Mouse (Mus musculus) stomach, embryonic 15.5 days (tissue): ENCODE results near the gene Prkn. TPM values are rescaled to one million over a fixed set of nuclear protein-coding genes. Genes with fewer than 3 reads are reported as not detected.
"Not testable (repeated sequence)": the region's sequence is repeated elsewhere in the genome, so short reads cannot be mapped to it uniquely, and the experiment has no call there.

Experiments
- ATAC-seq: fragments of 200-750 bp; cut with Nextera tagmentation; 2 replicates; pipeline ENCODE4 v1.8.0; 2017; ENCODE audit warnings: low read depth, moderate number of reproducible peaks, moderate TSS enrichment; ENCODE audit not compliant: insufficient read depth, low FRiP score
- H3K27ac ChIP-seq: fragments of 300-500 bp; sonication (generic); 2 replicates; pipeline ENCODE4 v1.5.1; 2015; ENCODE audit warnings: mild to moderate bottlenecking, inconsistent platforms
- H3K27me3 ChIP-seq: fragments of 300-500 bp; sonication (generic); replicated peaks from 2 replicates; pipeline ENCODE4 v1.6.1; 2015; ENCODE audit warnings: inconsistent platforms
- H3K36me3 ChIP-seq: fragments of 300-500 bp; sonication (generic); 2 replicates; pipeline ENCODE4 v1.6.1; 2015; ENCODE audit warnings: inconsistent platforms
- H3K4me1 ChIP-seq: fragments of 300-500 bp; sonication (generic); 2 replicates; pipeline ENCODE4 v1.6.1; 2015; ENCODE audit warnings: inconsistent platforms
- H3K4me2 ChIP-seq: fragments of 300-500 bp; sonication (generic); 2 replicates; pipeline ENCODE4 v1.6.1; 2015; ENCODE audit warnings: mild to moderate bottlenecking, inconsistent platforms
- H3K4me3 ChIP-seq: fragments of 300-500 bp; sonication (generic); replicated peaks from 2 replicates; pipeline ENCODE4 v1.5.1; 2015; ENCODE audit warnings: inconsistent platforms
- H3K9ac ChIP-seq: fragments of 300-500 bp; sonication (generic); 2 replicates; pipeline ENCODE4 v1.6.1; 2015; ENCODE audit warnings: inconsistent platforms
- H3K9me3 ChIP-seq: fragments of 300-500 bp; sonication (generic); 2 replicates; pipeline ENCODE4 v1.6.1; 2016; ENCODE audit warnings: inconsistent platforms
- WGBS: fragments of 180-500 bp; shearing (Covaris S2); methylation state at CpG from one replicate; pipeline ENCODE4 v1.1.7; 2015; 5-methylcytosine and 5-hydroxymethylcytosine counted together
- polyA plus RNA-seq: library from polyadenylated mRNA; unstranded; fragments of >200 nt; fragmentation: Nextera tagmentation; extraction: Ambion mirVana; gene quantifications from 2 replicates; pipeline ENCODE4 v1.2.1, GENCODE M21; 2015

Gene Prkn
- polyA plus RNA-seq, 1 experiment from 2014 or later: 2.0 TPM

DNA sequence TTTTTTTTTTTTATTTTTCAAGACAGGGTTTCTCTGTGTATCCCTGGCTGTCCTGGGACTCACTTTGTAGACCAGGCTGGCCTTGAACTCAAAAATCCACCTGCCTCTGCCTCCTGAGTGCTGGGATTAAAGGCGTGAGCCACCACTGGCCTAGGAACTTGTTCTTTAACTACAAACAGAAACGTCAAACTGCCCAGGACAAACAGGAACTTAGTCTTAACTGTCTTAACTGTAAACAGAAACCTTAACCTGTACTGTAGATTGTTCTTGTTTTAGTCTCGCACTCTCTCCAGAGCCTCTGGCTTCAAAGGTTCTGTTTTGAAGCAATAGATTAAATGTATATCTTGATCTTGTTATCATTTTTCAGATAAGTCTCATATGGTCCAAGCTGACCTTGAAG lies 1154.6 kb downstream of the Prkn start:
- not testable (repeated sequence) for H3K9ac ChIP-seq, H3K36me3 ChIP-seq, H3K27me3 ChIP-seq, H3K27ac ChIP-seq, H3K4me1 ChIP-seq, H3K4me3 ChIP-seq, ATAC-seq, H3K9me3 ChIP-seq, H3K4me2 ChIP-seq
- 52% methylated on average over 3 of the region's 3 CpGs for WGBS

GRCm38 (mm10) chr17:11995522-11995921 lies 1155.3 kb downstream of the Prkn start:
- Histone ChIP-seq H3K27ac (no peak overlapping the region), H3K9me3 (no peaks in the 10 kb centered on the region), H3K4me1 (no peaks in the 10 kb centered on the region), H3K9ac (no peak overlapping the region), H3K36me3 (no peaks in the 10 kb centered on the region), H3K4me3 (no peak overlapping the region), H3K27me3 (no peaks in the 10 kb centered on the region), H3K4me2 (no peak overlapping the region)
- 87% methylated on average over 3 of the region's 3 CpGs for WGBS
- ATAC-seq: no peak

DNA sequence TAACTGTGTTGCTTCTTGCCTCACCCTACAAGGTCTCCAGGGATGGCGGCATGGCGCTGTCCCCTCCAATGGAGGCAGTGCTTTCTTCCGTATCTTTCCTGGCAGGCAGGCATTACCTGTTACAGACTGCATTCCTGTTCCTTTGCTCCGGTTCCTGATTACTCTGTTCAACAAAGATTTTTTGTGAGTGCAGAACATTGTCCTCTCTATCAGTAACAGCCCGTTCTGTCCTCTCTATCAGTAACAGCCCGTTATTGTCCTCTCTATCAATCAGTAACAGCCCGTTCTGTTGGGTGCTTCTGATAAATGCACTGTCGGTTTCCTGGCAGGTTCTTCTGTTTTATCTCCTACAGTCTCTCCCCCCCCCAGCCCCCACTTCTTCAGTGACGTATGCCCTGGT lies 1156.1 kb downstream of the Prkn start:
- H3K4me1 ChIP-seq: no peaks in the 10 kb centered on the region
- no peak overlapping the region for H3K9ac ChIP-seq
- no peaks in the 10 kb centered on the region for H3K9me3 ChIP-seq
- H3K36me3 ChIP-seq: no peaks in the 10 kb centered on the region
- no peak; the same call in 1 of the 2 replicates for ATAC-seq
- H3K27me3 ChIP-seq: no peaks in the 10 kb centered on the region
- 36% methylated on average over 9 of the region's 9 CpGs for WGBS
- no peak overlapping the region for H3K4me2 ChIP-seq
- H3K27ac ChIP-seq: no peak overlapping the region
- H3K4me3 ChIP-seq: no peak overlapping the region

GRCm38 (mm10) chr17:12000285-12000684 lies 1160.1 kb downstream of the Prkn start:
- Histone ChIP-seq H3K9me3 (no peaks in the 10 kb centered on the region), H3K4me2 (no peak overlapping the region), H3K4me3 (no peak overlapping the region), H3K27ac (no peak overlapping the region), H3K4me1 (no peaks in the 10 kb centered on the region), H3K27me3 (no peaks in the 10 kb centered on the region), H3K36me3 (no peaks in the 10 kb centered on the region), H3K9ac (no peak overlapping the region)
- WGBS: 80% methylated on average over 9 of the region's 9 CpGs
- no peak for ATAC-seq

DNA sequence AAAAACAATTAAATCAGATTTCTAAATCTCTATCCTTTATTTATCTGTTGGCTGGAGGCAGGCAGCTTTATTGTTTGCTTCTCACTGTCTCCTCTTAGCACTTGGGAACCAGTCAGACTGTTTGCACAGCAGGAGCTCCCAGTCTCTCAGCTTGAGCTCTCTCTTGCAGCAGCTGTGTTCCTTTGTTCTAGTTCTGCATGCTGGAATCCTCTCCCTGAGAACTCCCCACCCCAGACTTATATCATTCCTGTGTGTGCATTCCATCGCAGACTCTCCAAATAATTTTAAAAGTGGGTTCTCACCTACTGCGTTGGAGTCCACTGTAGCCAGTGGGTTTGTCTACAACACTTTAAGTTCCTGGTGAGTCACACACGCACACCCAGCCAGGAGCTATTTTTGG lies 1181.1 kb downstream of the Prkn start:
- no peak for ATAC-seq
- no peak overlapping the region for H3K9ac ChIP-seq
- no peaks in the 10 kb centered on the region for H3K4me1 ChIP-seq
- no peak overlapping the region for H3K4me3 ChIP-seq
- H3K9me3 ChIP-seq: no peaks in the 10 kb centered on the region
- 49% methylated on average over 3 of the region's 3 CpGs for WGBS
- no peak overlapping the region for H3K4me2 ChIP-seq
- no peaks in the 10 kb centered on the region for H3K36me3 ChIP-seq
- H3K27ac ChIP-seq: no peak overlapping the region
- no peaks in the 10 kb centered on the region for H3K27me3 ChIP-seq

DNA sequence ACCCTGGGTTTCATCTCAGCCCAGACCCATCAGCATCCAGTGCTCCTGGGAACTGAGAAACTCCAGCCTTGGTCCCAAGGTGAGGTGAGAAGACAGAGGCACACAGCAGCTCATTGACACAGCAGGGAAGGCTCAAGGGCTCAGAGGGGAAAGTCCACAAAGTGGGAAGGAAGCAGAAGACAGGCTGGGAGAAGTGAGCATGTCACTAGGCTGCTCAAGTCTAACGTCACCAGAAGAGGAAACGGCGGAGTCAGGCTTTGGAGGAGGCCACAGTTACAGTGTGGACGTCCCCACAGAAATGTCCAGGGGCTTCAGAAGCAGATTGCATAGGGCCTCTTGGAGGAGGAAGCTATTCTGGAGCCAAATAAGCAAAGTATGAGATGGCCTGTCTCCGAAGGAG lies 1189.2 kb downstream of the Prkn start:
- Histone ChIP-seq H3K9me3 (no peaks in the 10 kb centered on the region), H3K4me3 (no peak overlapping the region), H3K9ac (no peak overlapping the region), H3K4me1 (peaks cover 10% of the 10 kb centered on the region), H3K36me3 (no peaks in the 10 kb centered on the region), H3K4me2 (no peak overlapping the region), H3K27me3 (no peaks in the 10 kb centered on the region), H3K27ac (no peak overlapping the region)
- no peak for ATAC-seq
- WGBS: 65% methylated on average over 5 of the region's 5 CpGs

GRCm38 (mm10) chr17:12029921-12030461 lies 1189.8 kb downstream of the Prkn start:
- no peaks in the 10 kb centered on the region for H3K9me3 ChIP-seq
- no peak overlapping the region for H3K9ac ChIP-seq
- H3K27ac ChIP-seq: no peak overlapping the region
- no peaks in the 10 kb centered on the region for H3K36me3 ChIP-seq
- no peaks in the 10 kb centered on the region for H3K27me3 ChIP-seq
- no peak for ATAC-seq
- 20% methylated on average over 14 of the region's 14 CpGs for WGBS
- H3K4me3 ChIP-seq: no peak overlapping the region
- H3K4me2 ChIP-seq: peak overlapping the region; percentile 16
- peaks cover 10% of the 10 kb centered on the region for H3K4me1 ChIP-seq

- no peak overlapping the region for H3K4me3 ChIP-seq
- H3K36me3 ChIP-seq: no peaks in the 10 kb centered on the region
- H3K9ac ChIP-seq: no peak overlapping the region
- no peaks in the 10 kb centered on the region for H3K9me3 ChIP-seq
- no peak; the same call in 1 of the 2 replicates for ATAC-seq
- H3K27ac ChIP-seq: no peak overlapping the region
- H3K4me2 ChIP-seq: peak overlapping the region; percentile 23; the same call in 1 of the 2 replicates
- peaks cover 10% of the 10 kb centered on the region for H3K4me1 ChIP-seq
- WGBS: 12% methylated on average over 11 of the region's 11 CpGs
- no peaks in the 10 kb centered on the region for H3K27me3 ChIP-seq
Measured at GRCm38 (mm10) chr17:12030556-12031160, 1190.5 kb downstream of the Prkn start.

- H3K36me3 ChIP-seq: no peaks in the 10 kb centered on the region
- no peak for ATAC-seq
- H3K27ac ChIP-seq: no peak overlapping the region
- H3K9me3 ChIP-seq: no peaks in the 10 kb centered on the region
- peaks cover 10% of the 10 kb centered on the region for H3K4me1 ChIP-seq
- WGBS: 4% methylated on average over 10 of the region's 10 CpGs
- H3K9ac ChIP-seq: no peak overlapping the region
- H3K4me3 ChIP-seq: no peak overlapping the region
- no peaks in the 10 kb centered on the region for H3K27me3 ChIP-seq
- H3K4me2 ChIP-seq: 0 out of 2 replicates have a peak overlapping the region, but pooled peaks have one; percentile 16
Measured at GRCm38 (mm10) chr17:12031203-12031942, 1191.2 kb downstream of the Prkn start.

DNA sequence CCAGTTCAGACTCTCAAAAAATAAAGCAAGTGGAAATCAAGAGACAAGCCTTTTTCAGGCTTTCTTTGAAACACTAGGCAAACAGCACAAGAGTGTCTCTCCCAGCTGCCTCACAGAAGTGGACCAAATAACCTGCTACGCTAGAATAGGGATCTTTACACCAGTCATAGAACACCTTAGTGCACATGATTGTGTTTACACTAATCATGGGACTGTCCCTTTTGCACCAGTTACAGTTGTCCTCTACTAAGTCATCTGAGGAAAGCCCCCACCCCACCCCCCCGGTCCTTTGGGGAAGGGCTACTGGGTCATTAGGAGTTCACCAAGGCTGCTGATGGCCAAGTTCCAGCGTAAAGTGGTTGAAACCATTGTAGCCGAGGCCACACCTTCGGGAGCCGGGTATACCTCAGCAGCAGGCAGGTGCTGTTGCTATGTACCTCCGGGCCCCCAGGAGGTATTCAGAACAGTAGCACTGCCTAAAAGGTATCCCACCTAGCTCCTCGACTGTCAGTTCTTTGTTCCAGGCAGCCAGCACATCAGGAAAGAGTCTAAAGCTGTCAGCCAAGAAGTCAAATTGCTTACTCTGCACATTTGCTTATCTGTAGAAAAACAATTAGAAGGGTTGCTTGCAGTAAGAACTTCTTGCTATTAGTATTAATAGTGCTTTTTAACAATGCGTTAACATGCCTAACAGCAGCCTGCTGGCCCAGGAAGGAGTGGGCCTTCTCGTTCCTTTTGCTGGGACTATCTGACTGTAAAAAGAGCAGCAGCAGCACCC lies 1192.0 kb downstream of the Prkn start:
- WGBS: 55% methylated on average over 10 of the region's 10 CpGs
- no peak overlapping the region for H3K4me2 ChIP-seq
- ATAC-seq: no peak

GRCm38 (mm10) chr17:12035386-12035785 lies 1195.2 kb downstream of the Prkn start:
- Histone ChIP-seq H3K9ac (no peak overlapping the region), H3K4me1 (peaks cover 5% of the 10 kb centered on the region), H3K36me3 (no peaks in the 10 kb centered on the region), H3K27ac (no peak overlapping the region), H3K27me3 (no peaks in the 10 kb centered on the region), H3K4me2 (no peak overlapping the region), H3K4me3 (no peak overlapping the region), H3K9me3 (no peaks in the 10 kb centered on the region)
- ATAC-seq: no peak
- WGBS: 48% methylated on average over 5 of the region's 5 CpGs

More for the DNA sequence above, 1192.0 kb downstream of the Prkn start:
- no peaks in the 10 kb centered on the region for H3K27me3 ChIP-seq
- H3K9me3 ChIP-seq: no peaks in the 10 kb centered on the region
- no peak overlapping the region for H3K9ac ChIP-seq
- peaks cover 10% of the 10 kb centered on the region for H3K4me1 ChIP-seq
- H3K36me3 ChIP-seq: no peaks in the 10 kb centered on the region
- no peak overlapping the region for H3K4me3 ChIP-seq
- no peak overlapping the region for H3K27ac ChIP-seq

DNA sequence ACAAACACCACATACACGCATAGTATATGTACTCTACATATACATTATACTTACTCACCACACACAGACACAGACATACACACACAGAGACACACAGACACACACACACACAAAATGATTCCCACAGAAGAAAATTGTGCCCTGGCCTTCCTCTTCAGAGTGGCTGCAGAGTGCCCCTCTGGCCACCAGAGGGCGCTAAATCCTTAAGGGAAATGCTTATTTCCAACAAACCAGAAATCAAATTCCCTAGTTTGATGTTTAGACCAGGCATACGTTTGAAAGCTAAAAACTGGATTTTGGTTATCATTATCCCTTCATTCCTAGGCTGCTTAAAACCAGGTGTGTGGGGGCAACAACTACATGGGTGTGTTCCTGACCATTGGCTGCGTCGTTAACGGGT lies 1196.0 kb downstream of the Prkn start:
- no peaks in the 10 kb centered on the region for H3K9me3 ChIP-seq
- peaks cover 4% of the 10 kb centered on the region for H3K4me1 ChIP-seq
- H3K27ac ChIP-seq: no peak overlapping the region
- H3K36me3 ChIP-seq: no peaks in the 10 kb centered on the region
- no peak overlapping the region for H3K4me3 ChIP-seq
- WGBS: 44% methylated on average over 6 of the region's 6 CpGs
- no peak for ATAC-seq
- no peak overlapping the region for H3K9ac ChIP-seq
- H3K27me3 ChIP-seq: no peaks in the 10 kb centered on the region
- no peak overlapping the region for H3K4me2 ChIP-seq
